Mouse (Mus musculus) heart, adult 8-10 months (tissue): ENCODE measurements at regions not wholly inside any gene's neighbourhood (a gene's known extent, or its start where the extent isn't known, plus 50 kb on each side); places are given as distances from the start of the nearest gene placed in this dataset.

Source experiments
- DNase-seq: peaks from one replicate; pipeline ENCODE4 v3.0.0; 2022; ENCODE audit warnings: low spot score

DNA sequence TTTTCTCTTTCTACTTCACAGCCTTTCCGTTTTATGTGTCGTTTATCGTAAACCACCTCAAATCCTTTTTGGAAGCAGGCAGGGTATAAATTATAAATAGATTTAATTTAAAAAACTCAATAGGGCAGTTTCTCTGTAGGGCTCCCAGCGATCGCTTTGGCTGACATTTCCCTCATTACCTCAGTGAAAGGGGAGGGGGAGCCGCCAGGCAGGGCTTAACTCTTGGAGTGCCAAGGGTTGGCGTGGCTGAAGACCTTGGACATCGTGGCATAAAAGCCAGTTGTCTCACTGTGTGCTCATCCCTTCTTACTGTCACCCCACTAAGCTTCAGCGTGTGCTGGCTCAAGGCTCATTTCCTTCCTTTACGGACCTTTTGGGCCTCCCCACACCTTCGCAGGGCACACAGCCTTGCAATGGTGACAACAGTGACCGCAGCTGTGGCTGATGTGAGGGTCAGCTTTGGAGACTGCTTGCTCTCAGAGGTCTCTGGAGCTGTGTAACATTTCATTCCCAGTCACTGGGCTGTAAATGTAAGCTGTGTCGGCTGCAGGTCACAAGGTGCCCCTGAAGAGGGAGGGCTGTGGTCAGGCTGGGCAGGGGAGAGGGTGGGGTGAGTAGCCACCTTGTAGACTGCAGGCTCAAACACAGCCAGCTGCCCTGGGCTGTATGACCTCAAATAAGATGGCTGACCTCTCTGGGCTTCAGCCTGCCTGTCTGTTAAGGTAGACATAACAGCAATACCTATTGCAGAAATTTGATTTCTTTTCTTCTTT is 81.6 kb upstream of the Stx16 start:
- no peak for DNase-seq

DNA sequence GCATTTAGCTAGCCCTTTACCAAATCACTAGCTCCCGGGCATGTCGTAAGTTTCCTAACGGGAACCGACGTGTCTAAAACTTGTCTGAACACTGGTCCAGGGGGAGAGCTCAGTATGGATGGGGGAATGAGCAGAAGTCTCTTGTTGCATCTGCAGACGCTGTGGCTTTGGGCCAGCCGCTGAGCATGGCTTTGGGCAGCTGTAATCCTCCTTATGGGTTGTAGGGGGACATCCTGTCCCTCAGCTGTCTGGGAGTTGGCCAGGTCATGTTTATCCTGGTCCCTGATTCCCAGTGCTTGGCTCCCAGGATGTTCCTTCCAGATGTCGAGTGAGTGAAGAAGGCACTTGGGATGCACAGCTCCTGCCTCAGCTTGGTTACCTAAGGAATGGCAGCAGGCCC is 71.4 kb upstream of the Stx16 start:
- no peak for DNase-seq

DNA sequence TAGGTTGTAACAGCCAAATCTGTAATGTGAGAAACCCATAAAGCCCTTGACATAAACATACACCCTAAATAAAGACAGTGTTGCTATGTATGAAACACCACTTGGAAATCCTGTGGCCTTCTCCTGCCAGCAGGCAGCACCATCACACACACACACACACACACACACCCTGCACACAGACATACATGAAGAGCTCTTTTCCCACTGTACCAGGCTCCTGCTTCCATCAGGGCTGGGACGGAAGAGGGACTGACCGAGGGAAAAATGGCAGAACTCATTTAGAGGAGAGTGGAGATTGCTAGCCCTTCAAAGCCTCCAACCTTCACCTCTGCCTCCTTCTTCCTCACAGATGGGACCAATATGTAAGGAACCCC is 68.1 kb upstream of the Stx16 start:
- DNase-seq = no peak

DNA sequence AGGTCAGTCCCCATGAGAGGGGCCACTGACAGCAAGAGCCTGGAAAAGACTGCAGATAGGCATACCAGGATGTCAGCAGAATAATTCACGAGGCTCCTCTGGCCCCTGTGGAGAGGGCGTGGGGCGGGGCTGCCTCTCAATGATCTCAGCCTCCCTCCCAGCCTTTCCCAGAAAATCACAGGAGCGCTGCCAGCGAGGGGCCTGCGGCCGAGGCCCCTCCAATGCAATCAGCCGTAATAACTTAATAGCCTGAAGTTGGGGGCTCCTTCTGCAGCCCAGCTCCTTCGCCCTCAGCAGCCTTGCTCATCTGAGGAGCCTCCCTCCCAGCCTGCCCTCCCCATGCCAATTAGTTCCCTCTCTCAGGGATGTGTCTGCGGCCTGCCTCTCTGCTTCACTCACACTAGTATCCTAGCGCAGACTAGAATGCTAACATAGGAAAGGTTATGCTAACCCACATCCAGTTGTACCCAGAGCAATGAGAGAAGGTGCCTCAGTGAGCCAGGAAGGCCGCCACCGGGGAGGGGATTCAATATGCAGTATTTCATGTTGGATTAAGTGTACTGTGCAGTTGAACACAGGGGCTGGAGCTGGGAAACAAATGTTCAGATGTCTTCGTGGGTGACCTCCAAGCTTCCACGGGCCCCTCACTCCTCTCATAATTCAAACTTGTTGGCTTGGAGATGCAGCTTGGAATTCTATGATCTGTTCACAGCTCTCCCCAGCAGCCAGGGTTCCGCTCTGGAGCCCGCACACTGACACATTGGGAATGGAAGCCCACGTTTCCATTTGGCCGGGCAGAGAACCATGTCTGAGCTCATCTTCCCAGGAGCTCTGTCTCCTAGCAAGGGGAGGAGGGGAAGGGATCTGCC is 67.5 kb upstream of the Stx16 start:
- no peak for DNase-seq

DNA sequence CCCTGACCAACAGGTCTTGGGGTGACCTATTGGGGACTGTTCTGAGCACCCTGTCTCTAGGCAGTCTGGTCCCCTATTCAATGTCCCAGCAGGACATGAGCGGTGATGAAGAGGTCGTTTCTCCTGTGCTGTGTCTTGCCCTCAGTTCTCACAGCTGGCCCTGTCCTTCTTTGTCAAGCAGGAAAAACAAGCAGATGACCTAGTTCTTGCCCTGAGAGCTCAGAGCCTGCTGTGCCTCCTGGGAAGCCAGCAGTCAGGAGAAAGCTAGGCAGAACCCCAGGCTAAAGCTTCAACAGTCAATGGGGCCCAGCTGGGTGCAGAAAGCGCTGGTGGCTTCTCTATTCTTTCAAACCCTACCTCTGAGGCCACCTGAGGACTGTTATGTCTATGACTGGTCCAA is 66.1 kb upstream of the Stx16 start:
- no peak for DNase-seq

DNA sequence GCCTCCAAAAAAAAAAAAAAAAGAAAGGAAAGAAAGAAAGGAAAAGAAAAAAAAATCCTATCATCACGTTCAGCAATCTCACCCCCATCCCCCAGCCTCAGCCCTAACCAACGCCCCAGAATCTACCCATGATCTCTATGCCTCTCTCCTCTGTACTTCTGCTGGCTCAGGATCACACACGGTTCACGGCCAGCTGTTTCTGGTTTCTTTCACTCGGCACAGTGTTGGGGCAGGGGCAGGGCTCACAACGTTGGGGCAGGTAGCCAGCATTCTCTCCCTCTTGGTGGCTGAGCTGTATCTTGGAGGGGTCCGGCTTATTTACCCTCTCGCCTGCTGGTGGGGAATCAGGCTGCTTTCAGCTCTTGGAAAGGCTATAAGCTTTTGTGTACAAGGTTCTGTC is 64.7 kb upstream of the Stx16 start:
- DNase-seq = no peak

DNA sequence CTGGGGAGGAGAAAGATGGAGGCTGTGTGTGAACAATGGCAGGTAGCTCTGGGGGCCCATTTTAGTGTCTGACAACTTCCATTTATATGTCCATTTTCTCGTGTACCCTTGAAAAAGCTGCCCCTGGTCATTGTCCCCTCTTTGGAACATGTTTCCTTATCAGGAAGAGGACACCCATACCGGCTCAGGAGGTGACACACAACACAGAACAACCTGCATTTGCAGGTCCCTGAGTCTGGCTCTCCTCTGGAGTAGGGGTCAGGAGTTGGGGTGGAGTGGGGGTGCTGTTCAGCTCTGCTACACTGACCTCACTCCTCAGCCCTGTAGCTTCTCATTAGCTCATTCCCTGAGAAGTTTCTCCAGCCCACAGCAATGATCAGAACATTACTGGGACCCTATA is 61.7 kb upstream of the Stx16 start:
- no peak for DNase-seq

DNA sequence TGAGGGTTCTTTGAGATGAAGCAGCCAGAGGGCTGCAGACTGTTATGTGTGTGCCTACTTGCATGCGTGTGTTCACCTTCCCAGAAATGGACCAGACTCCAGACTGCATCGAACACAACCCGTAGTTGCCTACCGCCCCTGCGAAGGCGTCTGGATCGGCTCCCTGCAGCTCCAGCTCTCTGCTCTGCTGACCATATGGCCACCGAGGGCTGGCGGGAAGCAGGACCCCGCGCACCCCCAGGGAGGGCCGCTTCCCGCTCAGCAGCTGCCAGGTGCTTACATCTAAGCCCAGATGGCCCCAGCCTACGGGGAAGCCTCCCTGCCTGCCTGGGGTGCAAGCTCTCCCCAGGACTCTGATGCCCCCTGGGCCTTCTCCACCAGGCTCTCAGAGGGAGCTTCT is 60.8 kb upstream of the Stx16 start:
- DNase-seq = no peak

DNA sequence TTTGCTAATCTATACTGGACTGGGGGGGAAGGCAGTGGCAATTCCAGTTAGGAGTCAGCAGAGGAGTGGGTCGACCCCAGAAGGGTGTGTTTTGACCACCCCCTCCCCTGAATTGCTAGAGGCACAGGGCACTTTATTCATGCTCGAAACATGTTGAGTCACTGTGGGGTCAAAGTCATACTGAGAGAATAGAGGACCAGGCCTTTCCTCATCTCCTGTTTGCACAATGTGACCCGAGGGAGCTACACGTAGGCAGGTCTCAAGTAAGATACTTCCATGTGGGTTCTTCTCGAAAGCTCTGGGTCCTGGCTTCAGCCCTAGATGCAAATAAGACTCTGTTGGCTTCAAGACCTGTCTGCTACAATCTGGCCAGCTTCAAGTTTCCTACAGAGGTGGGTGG is 60.0 kb upstream of the Stx16 start:
- no peak for DNase-seq

DNA sequence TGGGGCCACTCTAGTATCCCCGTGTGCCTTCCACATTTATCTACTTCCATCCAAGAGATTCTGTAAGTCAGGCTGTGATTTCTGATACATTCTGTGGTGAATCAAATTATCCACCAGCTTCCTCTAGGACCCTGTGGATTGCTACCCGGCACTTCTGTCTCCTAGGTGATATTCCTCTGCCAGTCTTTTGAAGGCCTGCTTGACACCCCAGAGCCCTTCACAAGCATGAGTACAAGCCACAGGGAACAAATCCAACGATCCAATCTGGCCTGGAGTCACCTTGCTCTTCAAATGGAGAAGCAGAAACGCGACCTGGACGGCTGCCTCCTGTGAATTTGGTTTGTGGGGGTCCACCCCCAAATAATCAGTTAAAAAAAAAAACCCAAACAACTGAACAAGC is 59.1 kb upstream of the Stx16 start:
- DNase-seq = no peak

DNA sequence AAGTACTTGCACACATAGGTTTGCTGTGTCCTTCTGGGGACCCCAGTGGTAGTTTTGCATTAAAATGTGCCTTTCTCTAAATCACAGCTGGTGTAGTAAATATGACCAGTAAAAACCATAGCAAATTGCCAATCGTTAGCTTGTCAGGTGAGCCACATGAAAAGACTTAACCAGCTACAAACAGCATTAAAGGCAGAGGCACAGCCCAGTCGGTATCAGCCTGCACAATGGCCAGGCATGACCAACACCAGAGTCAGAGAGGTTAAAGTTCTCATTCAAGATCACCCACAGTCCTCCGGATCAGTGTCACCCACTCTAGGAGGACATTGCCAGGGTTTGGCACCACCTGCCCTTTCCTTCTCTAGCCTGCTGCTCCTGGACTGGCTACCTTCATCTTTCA is 58.5 kb upstream of the Stx16 start:
- no peak for DNase-seq

DNA sequence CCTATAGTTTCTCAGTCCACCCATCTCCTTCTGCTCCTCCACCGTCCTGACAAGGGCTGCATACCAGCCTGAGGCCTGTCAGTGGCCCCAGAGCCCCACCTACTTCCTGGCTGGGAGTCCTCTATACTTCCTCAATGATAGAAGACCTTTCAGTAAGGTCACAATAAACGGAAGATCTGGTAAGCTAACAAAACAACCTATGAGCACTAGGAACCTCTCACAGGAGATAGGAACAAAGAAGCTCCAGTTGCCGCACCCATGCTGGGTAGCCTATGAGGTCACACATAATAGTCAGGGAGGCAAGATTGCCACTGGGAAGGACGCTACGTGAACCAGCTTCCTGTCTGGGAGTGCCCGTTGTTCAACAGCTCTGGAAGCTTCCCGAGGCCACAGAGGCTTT is 58.1 kb upstream of the Stx16 start:
- peak; percentile 26 for DNase-seq

DNA sequence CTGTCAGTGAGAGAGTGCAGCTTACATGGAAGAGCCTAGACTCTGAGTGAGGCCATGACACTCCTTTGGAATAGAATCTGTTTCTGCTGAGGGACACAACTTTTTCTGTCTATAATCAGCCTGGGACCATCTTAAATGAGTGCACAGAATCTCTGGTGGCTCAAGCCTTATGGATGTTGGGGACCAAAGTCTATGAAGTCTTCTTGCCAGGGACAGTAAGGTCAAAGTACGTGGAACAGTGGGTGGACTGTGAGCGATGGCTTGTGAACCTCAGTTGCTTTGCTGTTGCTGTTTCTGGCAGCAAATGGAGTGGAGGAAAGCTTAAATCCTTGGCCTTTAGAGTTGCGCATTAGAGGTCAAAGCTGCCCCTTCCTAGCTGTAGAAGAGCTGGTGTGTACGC is 57.1 kb upstream of the Stx16 start:
- no peak for DNase-seq

DNA sequence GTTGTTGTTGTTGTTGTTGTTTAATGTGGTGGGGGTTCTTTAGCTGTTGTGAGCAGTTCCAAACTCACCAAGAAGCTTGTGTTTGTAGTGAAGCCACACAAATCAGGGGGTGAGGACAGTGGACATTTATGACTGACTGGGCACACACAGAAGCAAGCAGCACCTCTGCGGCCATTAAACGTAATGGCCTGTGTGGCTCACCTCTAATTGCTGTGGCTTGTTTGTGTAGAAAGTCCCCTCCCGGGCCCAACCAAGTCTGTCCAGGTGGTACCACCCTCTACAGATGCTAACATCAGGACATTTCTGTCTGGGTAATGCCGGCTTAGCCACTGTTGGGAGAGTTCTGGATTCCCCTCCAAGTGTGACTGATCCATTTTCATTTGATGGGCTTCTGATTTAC is 56.1 kb upstream of the Stx16 start:
- no peak for DNase-seq

DNA sequence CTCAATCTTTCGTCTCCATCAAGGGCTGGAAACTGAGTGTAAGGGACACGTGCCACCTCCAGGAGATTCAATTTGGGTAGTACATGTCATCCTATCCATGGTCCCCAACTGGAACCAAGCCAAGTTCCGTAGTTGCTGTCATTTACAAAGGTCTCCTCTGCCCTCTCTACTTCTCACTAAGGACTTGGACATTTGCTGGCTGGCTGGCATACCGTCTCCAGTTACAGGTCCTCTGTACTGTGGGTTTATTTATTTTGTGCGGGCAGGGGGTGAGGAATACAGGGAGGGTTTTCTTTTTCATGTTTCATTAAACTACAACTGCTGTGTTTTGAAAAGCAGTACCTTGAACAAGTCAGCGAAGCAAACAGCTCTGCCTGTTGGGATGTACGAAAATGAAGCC is 55.7 kb upstream of the Stx16 start:
- DNase-seq = no peak

DNA sequence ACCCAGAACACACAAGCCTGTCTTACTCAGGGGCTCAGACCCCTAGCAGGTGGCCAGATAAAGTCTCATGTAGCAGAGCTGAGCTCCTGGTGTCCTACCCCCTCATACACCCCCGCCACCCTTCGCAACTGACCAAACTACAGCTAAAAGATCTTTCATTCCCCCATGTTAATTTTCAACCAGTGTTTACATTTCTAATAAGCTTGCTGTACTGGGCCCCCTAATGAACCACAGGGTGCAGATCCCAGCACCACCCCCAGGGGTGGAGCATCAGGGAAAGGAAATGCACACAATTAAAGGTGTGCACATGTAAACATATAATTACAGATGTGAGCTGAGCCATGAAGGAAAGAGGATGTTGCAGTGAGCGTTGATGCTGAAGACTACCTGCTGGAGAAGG is 54.6 kb upstream of the Stx16 start:
- no peak for DNase-seq

DNA sequence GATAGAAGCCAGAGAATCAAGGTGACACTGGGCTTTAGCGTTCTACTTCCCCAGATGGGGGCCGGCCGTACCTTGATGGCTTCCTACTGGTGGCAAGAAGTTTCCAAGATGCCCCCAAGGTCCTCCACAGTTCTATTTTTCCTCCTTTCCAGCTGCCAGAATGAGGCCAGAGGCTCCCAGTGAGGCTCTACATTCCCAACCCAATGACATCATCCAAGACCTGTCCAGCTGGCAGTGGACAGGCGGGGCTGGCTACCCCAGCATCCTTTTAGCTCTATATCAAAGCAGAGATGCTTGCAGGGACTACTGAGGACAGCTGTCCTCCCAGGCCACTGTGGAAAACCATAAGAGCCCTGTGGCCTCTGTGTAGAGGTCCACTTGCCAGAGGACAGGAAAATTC is 53.8 kb upstream of the Stx16 start:
- DNase-seq = no peak

DNA sequence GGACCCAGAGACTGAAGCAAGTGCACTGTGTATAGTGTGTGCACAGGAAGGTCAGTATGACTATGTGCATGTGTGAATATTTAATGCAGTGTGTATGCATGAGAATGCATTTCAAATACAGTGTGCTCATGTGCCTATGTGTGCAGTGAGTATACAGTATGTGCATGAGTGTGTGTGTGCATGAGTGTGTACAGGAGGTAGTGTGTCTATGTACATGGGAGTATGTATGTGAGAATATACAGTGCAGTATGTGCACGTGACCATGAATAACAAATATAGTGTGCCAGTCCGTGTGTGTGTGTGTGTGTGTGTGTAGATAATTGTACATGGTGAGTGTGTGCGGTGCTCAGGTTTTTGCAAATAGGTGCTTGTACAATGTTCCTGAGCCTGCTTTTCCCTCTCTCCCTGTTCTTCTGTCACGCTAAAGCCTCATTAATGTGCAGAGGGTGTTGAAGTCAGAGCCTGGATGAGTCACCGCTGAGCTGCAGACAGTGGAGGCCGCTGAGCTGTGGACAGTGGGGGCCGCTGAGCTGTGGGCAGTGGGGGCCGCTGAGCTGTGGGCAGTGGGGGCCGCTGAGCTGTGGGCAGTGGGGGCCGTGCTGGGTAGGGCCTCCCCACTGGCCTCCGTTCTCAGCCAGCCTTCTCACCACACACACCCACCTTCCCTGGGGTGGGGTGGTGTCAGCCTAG is 50.8 kb upstream of the Stx16 start:
- no peak for DNase-seq
